Mouse (Mus musculus) forebrain, embryonic 11.5 days (tissue): ENCODE measurements around the gene Flt3. TPM values are rescaled to one million over a fixed set of nuclear protein-coding genes. Genes with fewer than 3 reads are reported as not detected.

ENCODE experiments used
- ATAC-seq: fragments of 200-750 bp; cut with Nextera tagmentation; replicated peaks from 2 replicates; pipeline ENCODE4 v1.8.0; 2017; ENCODE audit warnings: moderate TSS enrichment; ENCODE audit not compliant: low FRiP score
- DNase-seq: peaks from one replicate; pipeline ENCODE4 v3.0.0-alpha.2; 2017; ENCODE audit warnings: low spot score
- H3K27ac ChIP-seq: fragments of 300-500 bp; sonication (generic); 2 replicates; pipeline ENCODE4 v1.5.1; 2014; ENCODE audit warnings: low read depth, low read length
- H3K27me3 ChIP-seq: fragments of 300-500 bp; sonication (generic); 2 replicates; pipeline ENCODE4 v1.6.1; 2014; ENCODE audit warnings: mild to moderate bottlenecking, low read length, mixed read lengths; ENCODE audit not compliant: control insufficient read depth, insufficient read depth
- H3K36me3 ChIP-seq: fragments of 300-500 bp; sonication (generic); 2 replicates; pipeline ENCODE4 v1.6.1; 2014; ENCODE audit warnings: mild to moderate bottlenecking, low read length, moderate library complexity, mixed read lengths; ENCODE audit not compliant: control insufficient read depth, insufficient read depth
- H3K4me1 ChIP-seq: fragments of 300-500 bp; sonication (generic); replicated peaks from 2 replicates; pipeline ENCODE4 v1.6.1; 2014; ENCODE audit warnings: low read length, mixed read lengths; ENCODE audit not compliant: control insufficient read depth, insufficient read depth
- H3K4me2 ChIP-seq: fragments of 300-500 bp; sonication (generic); 2 replicates; pipeline ENCODE4 v1.6.1; 2014; ENCODE audit warnings: low read depth, mild to moderate bottlenecking, low read length, moderate library complexity, mixed read lengths; ENCODE audit not compliant: severe bottlenecking
- H3K4me3 ChIP-seq: fragments of 300-500 bp; sonication (generic); 2 replicates; pipeline ENCODE4 v1.5.1; 2014; ENCODE audit warnings: low read depth, low read length
- H3K9ac ChIP-seq: fragments of 300-500 bp; sonication (generic); 2 replicates; pipeline ENCODE4 v1.6.1; 2014; ENCODE audit warnings: low read length
- H3K9me3 ChIP-seq: fragments of 300-500 bp; sonication (generic); 2 replicates; pipeline ENCODE4 v1.6.1; 2016; ENCODE audit warnings: low read length, mixed read lengths; ENCODE audit not compliant: control insufficient read depth
- WGBS: fragments of 180-500 bp; shearing (Covaris S2); extraction: QIAGEN DNeasy Blood & Tissue Kit; methylation state at CpG from one replicate; pipeline ENCODE4 v1.1.7; 2014; 5-methylcytosine and 5-hydroxymethylcytosine counted together
- polyA plus RNA-seq: library from polyadenylated mRNA; unstranded; fragments of >200 nt; fragmentation: Nextera tagmentation; extraction: Ambion mirVana; gene quantifications from 2 replicates; pipeline ENCODE4 v1.2.1, GENCODE M21; 2014

Gene Flt3
- polyA plus RNA-seq, 1 experiment from 2014 or later, result 0.08 TPM

DNA sequence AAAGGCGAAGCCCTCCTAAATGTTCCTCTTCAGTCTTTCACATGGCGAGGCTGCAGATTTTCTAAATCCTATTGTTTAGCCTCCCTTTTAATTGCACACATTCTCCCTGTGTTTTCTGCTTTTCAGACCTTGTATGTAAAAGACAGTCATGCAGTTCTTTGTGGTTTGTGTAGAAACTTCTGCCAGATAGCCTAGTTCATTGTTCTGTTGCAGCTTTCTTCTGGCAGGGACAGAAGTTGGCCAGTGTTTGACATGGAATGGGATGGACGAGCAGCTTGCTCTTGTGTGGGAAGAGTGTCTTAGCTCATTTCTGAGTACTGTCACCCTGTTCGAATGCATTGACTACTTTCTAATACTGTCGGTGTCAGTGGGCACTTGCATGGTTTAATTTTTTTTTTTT, 36.2 kb upstream of the Flt3 start:
- Histone ChIP-seq H3K27ac (no peak overlapping the region), H3K4me3 (no peak overlapping the region), H3K9me3 (no peaks in the 10 kb centered on the region), H3K9ac (no peak overlapping the region), H3K36me3 (no peaks in the 10 kb centered on the region), H3K4me1 (peaks cover 7% of the 10 kb centered on the region; the same call in 1 of the 2 replicates), H3K27me3 (no peaks in the 10 kb centered on the region), H3K4me2 (no peak overlapping the region)
- WGBS, result 55% methylated on average over 5 of the region's 5 CpGs
- DNase-seq (no peak), ATAC-seq (no peak)

DNA sequence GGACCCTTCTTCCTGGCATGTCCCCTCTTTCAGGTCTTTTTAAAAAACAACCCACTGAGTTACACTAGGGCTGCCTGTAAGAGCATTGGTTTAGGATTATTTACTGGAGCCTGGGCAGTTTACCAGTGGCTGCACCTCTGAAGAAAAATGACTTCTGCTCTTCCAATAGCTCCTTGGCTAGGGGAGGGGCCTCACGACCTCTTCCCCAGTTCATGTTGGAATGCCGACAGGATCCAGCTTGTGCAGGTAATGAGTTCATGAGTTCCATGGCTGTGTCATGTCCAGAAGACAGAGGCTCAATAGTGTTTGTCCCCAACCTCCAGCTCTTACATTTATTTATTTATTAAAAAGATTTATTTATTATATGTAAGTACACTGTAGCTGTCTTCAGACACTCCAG, 35.5 kb upstream of the Flt3 start:
- no peak overlapping the region for H3K4me2 ChIP-seq
- H3K9me3 ChIP-seq, result no peaks in the 10 kb centered on the region
- H3K9ac ChIP-seq, result no peak overlapping the region
- H3K36me3 ChIP-seq, result no peaks in the 10 kb centered on the region
- no peaks in the 10 kb centered on the region for H3K27me3 ChIP-seq
- no peak overlapping the region for H3K4me3 ChIP-seq
- WGBS, result 76% methylated on average over 2 of the region's 2 CpGs
- peaks cover 7% of the 10 kb centered on the region; the same call in 1 of the 2 replicates for H3K4me1 ChIP-seq
- DNase-seq (no peak), ATAC-seq (no peak)
- no peak overlapping the region; the same call in 1 of the 2 replicates for H3K27ac ChIP-seq

DNA sequence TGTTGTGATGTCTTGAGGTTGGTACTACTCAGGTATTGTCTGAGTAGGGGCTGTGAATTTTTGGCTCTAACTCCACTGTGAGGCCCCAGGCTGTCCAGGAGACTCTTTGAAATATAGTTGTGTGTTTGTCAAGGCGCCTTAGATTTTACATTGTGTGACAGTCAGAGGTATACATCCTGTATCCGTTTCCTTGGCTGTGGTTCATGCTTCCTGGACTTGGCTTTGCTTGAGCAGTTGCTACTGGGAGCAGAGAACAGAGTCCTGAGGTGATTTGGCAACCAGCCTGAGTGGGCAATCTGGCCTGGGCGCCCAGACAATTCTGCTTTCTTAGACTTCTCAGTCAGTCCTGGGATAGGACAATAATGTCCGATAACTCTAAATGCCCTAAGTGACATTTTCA, 34.9 kb upstream of the Flt3 start:
- ATAC-seq, result no peak
- no peaks in the 10 kb centered on the region for H3K9me3 ChIP-seq
- H3K27ac ChIP-seq, result no peak overlapping the region; the same call in 1 of the 2 replicates
- peaks cover 7% of the 10 kb centered on the region; the same call in 1 of the 2 replicates for H3K4me1 ChIP-seq
- H3K36me3 ChIP-seq, result no peaks in the 10 kb centered on the region
- no peak overlapping the region for H3K4me3 ChIP-seq
- no peak overlapping the region for H3K9ac ChIP-seq
- no peaks in the 10 kb centered on the region for H3K27me3 ChIP-seq
- DNase-seq, result no peak
- H3K4me2 ChIP-seq, result no peak overlapping the region
- 77% methylated on average over 4 of the region's 4 CpGs for WGBS

DNA sequence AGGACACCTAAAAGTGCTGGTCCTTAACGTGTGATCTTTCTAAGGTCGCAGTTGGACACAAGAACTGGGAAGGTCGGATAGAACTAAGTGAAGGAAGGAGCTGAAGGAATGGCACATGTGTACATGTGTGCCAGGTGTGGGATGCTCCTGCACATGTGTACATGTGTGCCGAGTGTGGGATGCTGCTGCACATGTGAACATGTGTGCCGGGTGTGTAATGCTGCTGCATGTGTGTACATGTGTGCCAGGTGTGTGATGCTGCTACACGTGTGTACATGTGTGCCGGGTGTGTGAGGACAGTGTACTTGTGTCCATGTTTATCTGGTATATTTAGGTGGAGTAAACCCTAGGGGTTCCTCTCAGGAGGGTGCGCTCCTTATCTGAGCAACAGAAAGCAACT, 32.6 kb upstream of the Flt3 start:
- Histone ChIP-seq H3K27me3 (no peaks in the 10 kb centered on the region), H3K36me3 (no peaks in the 10 kb centered on the region), H3K27ac (no peak overlapping the region), H3K4me3 (no peak overlapping the region), H3K9ac (no peak overlapping the region), H3K4me1 (peaks cover 7% of the 10 kb centered on the region; the same call in 1 of the 2 replicates), H3K4me2 (no peak overlapping the region), H3K9me3 (no peaks in the 10 kb centered on the region)
- ATAC-seq, result no peak
- no peak for DNase-seq
- WGBS, result 90% methylated on average over 8 of the region's 8 CpGs

DNA sequence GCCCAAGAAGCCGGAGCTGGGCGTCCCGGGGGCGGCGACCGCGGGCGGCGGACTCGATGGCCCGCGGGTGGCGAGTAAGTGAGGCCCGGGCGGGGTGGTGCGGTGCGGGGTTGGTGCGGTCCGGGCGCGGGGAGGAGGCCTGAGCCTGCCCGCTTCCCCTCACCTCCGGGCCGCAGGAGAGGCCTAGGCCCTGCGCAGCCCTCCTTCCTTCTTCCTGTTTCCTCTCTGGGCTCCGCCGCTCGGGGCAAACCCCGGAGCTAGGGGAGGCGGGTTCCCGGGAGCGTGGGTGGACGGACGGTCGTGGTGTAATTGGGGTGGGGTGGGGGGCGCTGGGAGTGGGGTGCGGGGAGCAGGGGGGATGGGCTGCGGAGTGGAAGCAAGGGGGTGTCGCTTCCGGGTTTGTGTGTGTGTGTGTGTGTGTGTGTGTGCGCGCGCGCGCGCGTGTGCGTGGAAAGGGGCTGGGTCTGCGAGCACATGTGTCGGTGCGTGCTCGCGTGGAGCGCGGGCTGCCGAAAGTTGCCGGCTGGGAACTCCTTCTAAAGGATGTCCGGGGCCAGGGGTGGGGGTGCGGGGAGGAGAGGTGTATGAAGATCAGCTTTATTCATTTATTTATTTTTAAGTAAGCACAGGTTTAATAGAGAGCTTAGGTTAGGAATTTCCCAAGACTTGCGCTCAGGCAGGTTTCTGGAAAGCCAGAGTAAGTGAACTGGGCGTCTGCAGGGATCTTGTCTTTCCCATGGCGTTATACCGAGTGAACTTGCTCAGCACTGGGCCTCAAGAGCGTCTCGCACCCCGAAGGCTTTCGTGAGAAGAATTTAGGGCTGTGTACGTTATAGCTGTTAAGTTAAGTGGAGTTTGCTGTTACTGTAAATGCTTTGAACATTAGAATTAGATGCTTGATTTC, 30.9 kb upstream of the Flt3 start:
- Histone ChIP-seq H3K27me3 (no peaks in the 10 kb centered on the region), H3K9me3 (no peaks in the 10 kb centered on the region), H3K27ac (peak overlapping the region; percentile 97), H3K4me2 (peak overlapping the region; percentile 77), H3K4me1 (peaks cover 3% of the 10 kb centered on the region; the same call in 1 of the 2 replicates), H3K4me3 (peak overlapping the region; percentile 99), H3K9ac (peak overlapping the region; percentile 93), H3K36me3 (no peaks in the 10 kb centered on the region)
- ATAC-seq (peak; percentile 65), DNase-seq (peak; percentile 79)
- WGBS, result 1% methylated on average over 49 of the region's 68 CpGs

DNA sequence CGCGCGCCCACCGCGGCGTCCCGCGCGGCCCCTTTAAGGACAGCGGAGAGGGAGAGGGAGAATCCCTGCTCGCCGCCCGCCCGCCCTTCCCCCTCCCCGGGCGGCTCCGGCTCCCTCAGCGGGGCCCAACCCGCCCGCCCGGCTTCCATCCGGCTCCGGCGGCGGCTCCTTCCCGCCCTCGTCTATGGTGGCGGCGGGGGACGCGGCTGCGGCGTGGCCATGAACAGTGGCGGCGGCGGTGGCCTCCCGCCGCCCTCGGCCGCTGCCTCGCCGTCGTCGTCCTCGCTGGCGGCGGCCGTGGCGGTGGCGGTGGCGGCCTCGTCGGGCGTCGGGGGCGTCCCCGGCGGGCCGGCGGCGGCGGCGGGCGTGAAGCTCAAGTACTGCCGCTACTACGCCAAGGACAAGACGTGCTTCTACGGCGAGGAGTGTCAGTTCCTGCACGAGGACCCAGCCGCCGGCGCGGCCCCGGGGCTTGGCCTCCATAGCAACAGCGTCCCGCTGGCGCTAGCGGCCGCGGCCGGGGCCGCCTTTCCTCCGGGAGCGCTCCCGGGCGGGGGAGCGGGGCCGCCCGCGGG, 30.2 kb upstream of the Flt3 start:
- ATAC-seq, result peak; percentile 87
- peak overlapping the region; percentile 97 for H3K27ac ChIP-seq

DNA sequence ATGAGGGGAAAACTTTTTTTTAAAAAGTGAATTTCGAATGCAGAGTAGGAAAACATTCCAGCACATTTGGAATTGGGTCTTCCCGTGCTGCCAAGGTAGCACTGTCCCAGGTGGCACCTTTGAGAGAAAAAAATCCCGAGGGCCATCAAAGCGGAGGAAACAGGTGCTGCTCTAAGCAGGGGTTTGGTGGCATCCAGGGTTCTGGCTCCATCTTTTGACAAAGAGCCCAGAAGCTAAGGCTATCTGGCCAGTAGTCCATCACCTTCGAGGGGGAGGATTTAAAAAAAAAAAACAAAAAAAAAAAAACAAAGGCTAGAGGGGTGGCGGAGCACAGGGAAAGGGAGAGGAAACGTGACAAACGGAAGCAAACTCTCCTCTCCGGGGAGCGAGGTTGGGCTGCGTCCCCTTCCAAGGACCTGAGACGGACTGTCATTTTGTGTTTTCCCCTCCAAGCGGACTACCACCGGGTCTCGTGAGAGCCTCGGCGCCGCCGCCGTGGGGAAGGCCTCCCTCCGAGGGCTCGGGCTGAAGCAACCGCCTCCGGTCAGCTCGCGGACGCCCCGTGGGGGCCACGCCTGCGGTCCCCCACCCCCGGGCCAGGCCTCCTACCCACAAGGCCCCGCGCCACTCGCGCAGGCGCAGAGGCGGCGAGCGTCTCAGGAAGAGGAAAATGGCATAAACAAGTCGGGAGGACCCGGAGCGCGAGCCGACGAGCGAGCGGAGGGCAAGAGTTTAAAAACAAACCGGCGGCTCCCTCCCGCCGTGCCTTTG, 29.4 kb upstream of the Flt3 start, which contains the start of gene Pan3:
TSS of gene Pan3 (plus strand) at position 627 of the 771 bp plus-strand sequence.
- H3K4me3 ChIP-seq, result peak within 1 kb of the TSS; percentile 99
- peaks cover 3% of the 10 kb centered on the region; the same call in 1 of the 2 replicates for H3K4me1 ChIP-seq
- DNase-seq (peak; percentile 96), ATAC-seq (peak; percentile 89)
- peak within 1 kb of the TSS; percentile 97 for H3K27ac ChIP-seq
- under 1% methylated on average over 49 of the region's 51 CpGs for WGBS
- peak within 1 kb of the TSS; percentile 77 for H3K4me2 ChIP-seq
- no peaks in the 10 kb centered on the region for H3K36me3 ChIP-seq
- H3K9me3 ChIP-seq, result no peaks in the 10 kb centered on the region
- H3K9ac ChIP-seq, result peak within 1 kb of the TSS; percentile 93
- H3K27me3 ChIP-seq, result no peaks in the 10 kb centered on the region

More for the DNA sequence above, 30.2 kb upstream of the Flt3 start:
- H3K4me1 ChIP-seq, result peaks cover 3% of the 10 kb centered on the region; the same call in 1 of the 2 replicates
- H3K9me3 ChIP-seq, result no peaks in the 10 kb centered on the region
- peak overlapping the region; percentile 93 for H3K9ac ChIP-seq
- peak overlapping the region; percentile 99 for H3K4me3 ChIP-seq
- 0% methylated on average over 36 of the region's 91 CpGs for WGBS
- H3K4me2 ChIP-seq, result peak overlapping the region; percentile 77
- no peaks in the 10 kb centered on the region for H3K27me3 ChIP-seq
- DNase-seq, result no peak
- no peaks in the 10 kb centered on the region for H3K36me3 ChIP-seq
